Mouse (Mus musculus): ENCODE measurements around the gene Ppil2. TPM values are rescaled to one million over a fixed set of nuclear protein-coding genes. Genes with fewer than 3 reads are reported as not detected.

Ppil2 gene
- polyA plus RNA-seq, 1 experiment from 2014 or later = 136 TPM

- peak; percentile 70 for TF ChIP-seq CTCF (IDR thresholded peaks at IDR 0.05; ENCODE audit: low read depth)
- Histone ChIP-seq H3K9ac (peak within 1 kb of the TSS; percentile 54), H3K4me1 (ENCODE audit: insufficient read depth) (peaks cover 14% of the 10 kb centered on the region), H3K4me2 (peak within 1 kb of the TSS; percentile 99), H3K4me3 (ENCODE audit: low read depth, low read length) (peak within 1 kb of the TSS; percentile 58), H3K27me3 (ENCODE audit: insufficient read depth, low read length) (no peaks in the 10 kb centered on the region), H3K9me3 (ENCODE audit: low read depth, low read length) (no peaks in the 10 kb centered on the region), H3K36me3 (ENCODE audit: insufficient read depth) (peaks cover 2% of the 10 kb centered on the region), H3K27ac (ENCODE audit: low read depth) (no peak within 1 kb of the TSS)
- DNase-seq = peak; percentile 94
- ATAC-seq (ENCODE audit: insufficient read depth) = peak; percentile 88
- WGBS = under 1% methylated on average over 34 of the region's 34 CpGs
These were observed 35.7 kb upstream of the Ppil2 start, which contains the start of gene Ccdc116 for GRCm38 (mm10) chr16:17146772-17147235. Ccdc116 (minus strand) TSS chr16:17147229.

- Histone ChIP-seq H3K27me3 (ENCODE audit: insufficient read depth, low read length) (no peaks in the 10 kb centered on the region), H3K4me1 (ENCODE audit: insufficient read depth) (peaks cover 14% of the 10 kb centered on the region), H3K4me2 (no peak within 1 kb of the TSS), H3K4me3 (ENCODE audit: low read depth, low read length) (no peak within 1 kb of the TSS), H3K27ac (ENCODE audit: low read depth) (no peak within 1 kb of the TSS), H3K9me3 (ENCODE audit: low read depth, low read length) (no peaks in the 10 kb centered on the region), H3K9ac (no peak within 1 kb of the TSS), H3K36me3 (ENCODE audit: insufficient read depth) (no peaks in the 10 kb centered on the region)
- TF ChIP-seq CTCF (IDR thresholded peaks at IDR 0.05; ENCODE audit: low read depth) = no peak
- no peak for ATAC-seq (ENCODE audit: insufficient read depth)
- WGBS = 21% methylated on average over 7 of the region's 7 CpGs
- peak; percentile 60 for DNase-seq
These were observed 33.3 kb upstream of the Ppil2 start, which contains the start of gene Ydjc for GRCm38 (mm10) chr16:17144339-17144738. Ydjc (plus strand) TSS chr16:17144621.

- Histone ChIP-seq H3K4me2 (no peak overlapping the region), H3K9ac (no peak overlapping the region), H3K27me3 (ENCODE audit: insufficient read depth, low read length) (no peaks in the 10 kb centered on the region), H3K4me1 (ENCODE audit: insufficient read depth) (0 out of 2 replicates have a peak, but pooled peaks cover 2% of the 10 kb centered on the region), H3K36me3 (ENCODE audit: insufficient read depth) (no peaks in the 10 kb centered on the region), H3K9me3 (ENCODE audit: low read depth, low read length) (no peaks in the 10 kb centered on the region), H3K4me3 (ENCODE audit: low read depth, low read length) (no peak overlapping the region), H3K27ac (ENCODE audit: low read depth) (no peak overlapping the region)
- 82% methylated on average over 15 of the region's 15 CpGs for WGBS
- no peak for TF ChIP-seq CTCF (IDR thresholded peaks at IDR 0.05; ENCODE audit: low read depth)
- ATAC-seq (ENCODE audit: insufficient read depth) (no peak), DNase-seq (no peak)
These were observed 26.3 kb upstream of the Ppil2 start for GRCm38 (mm10) chr16:17137355-17137754.

GRCm38 (mm10) chr16:17132906-17133200 lies 21.8 kb upstream of the Ppil2 start:
- Histone ChIP-seq H3K36me3 (ENCODE audit: insufficient read depth) (no peaks in the 10 kb centered on the region), H3K4me3 (ENCODE audit: low read depth, low read length) (peak overlapping the region; percentile 78), H3K4me1 (ENCODE audit: insufficient read depth) (0 out of 2 replicates have a peak, but pooled peaks cover 2% of the 10 kb centered on the region), H3K27ac (ENCODE audit: low read depth) (peak overlapping the region; percentile 9; the same call in 1 of the 2 replicates), H3K27me3 (ENCODE audit: insufficient read depth, low read length) (no peaks in the 10 kb centered on the region), H3K4me2 (peak overlapping the region; percentile 89), H3K9me3 (ENCODE audit: low read depth, low read length) (no peaks in the 10 kb centered on the region), H3K9ac (peak overlapping the region; percentile 81)
- DNase-seq (peak; percentile 42), ATAC-seq (ENCODE audit: insufficient read depth) (peak; percentile 26; the same call in 1 of the 2 replicates)
- 11% methylated on average over 7 of the region's 7 CpGs for WGBS
- TF ChIP-seq CTCF (IDR thresholded peaks at IDR 0.05; ENCODE audit: low read depth) = no peak

- no peaks in the 10 kb centered on the region for H3K36me3 ChIP-seq (ENCODE audit: insufficient read depth)
- no peaks in the 10 kb centered on the region for H3K9me3 ChIP-seq (ENCODE audit: low read depth, low read length)
- peak within 1 kb of the TSS; percentile 89 for H3K4me2 ChIP-seq
- 0 out of 2 replicates have a peak, but pooled peaks cover 2% of the 10 kb centered on the region for H3K4me1 ChIP-seq (ENCODE audit: insufficient read depth)
- peak within 1 kb of the TSS; percentile 81 for H3K9ac ChIP-seq
- H3K27ac ChIP-seq (ENCODE audit: low read depth) = peak within 1 kb of the TSS; percentile 54
- under 1% methylated on average over 47 of the region's 47 CpGs for WGBS
- DNase-seq (peak; percentile 99), ATAC-seq (ENCODE audit: insufficient read depth) (peak; percentile 98)
- peak; percentile 77; the same call in 1 of the 2 replicates for TF ChIP-seq CTCF (IDR thresholded peaks at IDR 0.05; ENCODE audit: low read depth)
- no peaks in the 10 kb centered on the region for H3K27me3 ChIP-seq (ENCODE audit: insufficient read depth, low read length)
- H3K4me3 ChIP-seq (ENCODE audit: low read depth, low read length) = peak within 1 kb of the TSS; percentile 78
These were observed 21.2 kb upstream of the Ppil2 start, which contains the start of gene Sdf2l1 for GRCm38 (mm10) chr16:17132089-17132905. Sdf2l1 (minus strand) TSS chr16:17132383.

GRCm38 (mm10) chr16:17131191-17132088 lies 20.4 kb upstream of the Ppil2 start:
- no peaks in the 10 kb centered on the region for H3K27me3 ChIP-seq (ENCODE audit: insufficient read depth, low read length)
- ATAC-seq (ENCODE audit: insufficient read depth) (peak; percentile 1; the same call in 1 of the 2 replicates), DNase-seq (peak; percentile 48)
- peak overlapping the region; percentile 54; the same call in 1 of the 2 replicates for H3K27ac ChIP-seq (ENCODE audit: low read depth)
- TF ChIP-seq CTCF (IDR thresholded peaks at IDR 0.05; ENCODE audit: low read depth) = no peak; the same call in 1 of the 2 replicates
- H3K9ac ChIP-seq = peak overlapping the region; percentile 81
- H3K4me1 ChIP-seq (ENCODE audit: insufficient read depth) = 0 out of 2 replicates have a peak, but pooled peaks cover 2% of the 10 kb centered on the region
- no peaks in the 10 kb centered on the region for H3K9me3 ChIP-seq (ENCODE audit: low read depth, low read length)
- H3K4me3 ChIP-seq (ENCODE audit: low read depth, low read length) = peak overlapping the region; percentile 78
- WGBS = 3% methylated on average over 43 of the region's 43 CpGs
- H3K36me3 ChIP-seq (ENCODE audit: insufficient read depth) = no peaks in the 10 kb centered on the region
- H3K4me2 ChIP-seq = peak overlapping the region; percentile 89

Data from lung, embryonic 14.5 days (tissue).